Mouse (Mus musculus) inflammation-experienced regulatory T-cells, adult 6 months (primary cell): ENCODE measurements around the gene As3mt. TPM values are rescaled to one million over a fixed set of nuclear protein-coding genes. Genes with fewer than 3 reads are reported as not detected.
"Not testable (repeated sequence)": the region's sequence is repeated elsewhere in the genome, so short reads cannot be mapped to it uniquely, and the experiment has no call there.

Experiments used
- ATAC-seq: one replicate; pipeline ENCODE4 v1.8.0; 2017
- polyA plus RNA-seq, 3 experiments: library from polyadenylated mRNA; unstranded; fragments of 100-300 nt; shearing (Covaris generic); gene quantifications; one replicate each; pipeline ENCODE4 v1.2.1; 2017

Gene As3mt
- polyA plus RNA-seq, 3 experiments from 2014 or later = 2.8 to 12.8 (median 12.7) TPM

DNA sequence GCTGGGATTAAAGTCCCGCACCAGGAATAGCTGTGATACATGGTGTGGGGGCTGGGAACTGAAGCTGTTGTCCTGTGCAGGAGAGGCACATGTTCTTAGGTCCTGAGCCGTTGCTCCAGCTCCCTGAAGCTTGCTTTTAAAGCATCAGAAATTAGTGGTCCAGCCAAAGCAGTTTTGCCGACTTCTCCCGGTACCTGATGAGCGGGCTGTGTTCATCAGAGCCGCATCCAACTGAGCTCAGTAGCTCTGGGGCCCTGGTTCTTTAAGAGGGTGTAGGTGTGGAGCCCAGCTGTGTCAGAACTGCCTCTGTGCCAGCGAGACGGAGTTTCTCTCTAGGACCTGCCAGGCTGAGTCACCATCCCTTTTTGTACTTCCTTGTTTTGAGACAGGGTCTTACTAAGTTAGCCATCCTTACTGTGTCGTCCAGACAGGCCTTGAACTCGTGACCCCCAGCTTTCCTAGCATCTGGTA, 8.2 kb upstream of the As3mt start:
- no peak for ATAC-seq

DNA sequence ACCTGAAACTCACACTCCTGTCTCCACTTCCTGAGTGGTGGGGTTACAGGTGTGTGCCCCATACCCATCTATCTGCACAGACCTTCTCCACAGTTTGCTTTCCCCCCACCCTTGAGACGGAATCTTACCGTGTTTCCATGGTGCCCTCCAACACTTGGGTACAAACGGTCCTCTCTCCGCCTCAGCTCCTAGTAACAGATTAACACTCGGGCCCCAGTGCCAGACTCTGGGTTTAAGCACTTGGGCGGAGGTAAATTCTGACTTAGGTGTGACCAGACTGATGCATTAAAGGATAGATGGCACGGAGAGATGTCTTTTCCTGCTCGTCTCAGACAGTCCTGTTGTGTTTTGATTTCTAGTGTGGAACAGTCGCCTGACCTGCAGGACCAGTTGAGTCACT, 6.1 kb upstream of the As3mt start:
- ATAC-seq = no peak

DNA sequence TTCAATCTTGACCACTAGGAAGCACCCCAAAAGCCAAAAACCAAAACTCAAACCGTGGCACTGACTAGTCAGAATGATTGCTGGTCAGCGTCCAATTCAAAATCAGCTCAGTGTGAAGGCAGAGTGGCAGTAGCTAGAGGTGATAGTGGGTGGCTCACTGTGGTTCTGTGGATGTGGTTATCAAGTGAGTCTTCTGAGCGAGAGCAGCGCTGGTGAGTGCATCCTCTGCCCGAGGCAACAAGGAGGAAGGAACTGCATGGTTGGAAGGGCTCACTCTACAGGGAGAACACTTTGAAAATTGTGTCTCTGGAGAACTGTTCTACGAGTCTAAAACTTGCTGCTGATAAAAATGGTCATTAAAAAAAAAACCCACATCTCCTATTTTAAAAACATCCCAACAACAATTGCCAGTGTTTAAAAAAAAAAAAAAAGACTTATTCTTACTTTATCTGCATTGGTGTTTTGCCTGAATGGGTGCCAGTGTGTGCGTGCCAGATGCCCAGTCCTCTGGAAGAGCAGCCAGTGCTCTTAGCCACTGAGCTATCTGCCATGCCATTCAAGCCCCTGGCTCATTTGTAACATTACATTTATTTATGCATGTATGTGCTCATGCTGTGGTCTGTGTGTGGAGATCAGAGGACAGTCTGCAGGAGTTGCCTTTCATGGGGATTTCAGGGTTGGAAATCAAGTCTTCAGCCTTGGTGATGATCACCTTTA, 1.3 kb upstream of the As3mt start:
- ATAC-seq = no peak

DNA sequence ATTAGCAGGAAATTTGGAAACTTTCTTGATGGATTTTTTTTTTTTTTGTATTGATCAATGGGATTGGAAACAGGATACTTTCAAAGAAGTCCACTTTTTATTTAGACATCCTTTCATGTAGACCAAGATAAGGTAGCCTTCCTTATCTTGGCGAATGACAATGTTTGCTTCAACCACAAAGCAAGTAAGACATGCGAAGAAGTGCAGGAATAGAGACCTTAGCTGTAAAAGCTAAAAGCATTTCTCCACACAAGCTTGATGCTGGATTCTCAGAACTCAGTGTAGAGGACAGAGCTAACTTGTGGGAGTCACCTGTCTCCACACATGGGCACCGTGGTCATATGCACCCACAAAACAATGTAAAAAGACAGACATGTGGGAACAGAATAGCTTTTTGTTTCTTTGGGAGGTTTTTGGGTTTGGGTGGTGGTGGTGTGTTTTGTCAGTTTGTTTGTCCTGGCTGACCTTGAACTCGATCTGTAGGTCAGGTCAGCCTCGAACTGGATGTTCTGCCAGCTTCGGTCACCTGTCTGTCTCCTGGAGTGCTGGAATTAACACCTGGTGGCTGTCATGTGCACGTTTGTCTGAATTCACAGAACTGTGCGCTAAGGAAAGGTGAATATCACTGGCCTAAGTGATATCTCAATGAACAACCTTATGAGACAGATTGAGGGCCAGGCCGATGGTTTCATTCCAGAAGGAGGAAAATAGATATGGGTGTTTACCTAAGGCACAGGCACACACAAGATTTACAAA, 540 bp upstream of the As3mt start:
- ATAC-seq = no peak

DNA sequence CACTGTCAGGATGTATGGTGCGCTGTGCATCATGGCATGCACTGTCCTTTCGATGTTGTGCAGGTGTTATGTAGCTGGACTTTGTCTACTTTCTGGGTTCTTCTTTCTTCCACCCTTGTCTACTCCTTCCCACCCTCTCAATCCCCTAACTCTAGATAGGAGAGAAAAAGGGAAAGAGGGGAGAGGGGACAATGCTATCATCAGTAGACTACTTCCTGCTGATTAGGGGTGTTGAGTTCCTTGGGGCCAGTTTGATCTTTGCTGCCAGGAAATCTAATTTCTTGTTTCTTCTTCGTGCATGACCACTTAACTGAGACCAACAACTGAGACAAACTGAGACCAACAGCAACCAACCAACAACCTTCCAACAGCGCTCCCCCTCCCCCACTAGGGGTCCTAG, 3.4 kb downstream of the As3mt start:
- ATAC-seq = no peak

DNA sequence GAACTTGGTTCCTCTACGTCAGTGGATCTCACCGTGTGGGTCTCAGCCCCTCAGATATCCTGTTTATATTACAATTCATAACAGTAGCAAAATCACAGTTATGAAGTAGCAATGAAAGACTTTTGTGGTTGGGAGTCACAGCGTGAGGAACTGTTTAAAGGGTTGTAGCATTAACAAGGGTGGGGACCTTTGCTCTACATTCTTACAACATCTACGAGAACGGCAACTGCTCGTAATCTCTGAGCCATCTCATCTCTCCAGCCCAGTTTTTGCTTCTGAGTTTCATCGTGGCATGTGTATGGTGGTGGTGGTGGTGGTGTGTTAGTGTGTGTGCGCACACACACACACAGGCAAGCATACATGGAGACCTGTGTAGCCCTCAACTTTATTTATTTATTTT, 7.0 kb downstream of the As3mt start:
- ATAC-seq = no peak

DNA sequence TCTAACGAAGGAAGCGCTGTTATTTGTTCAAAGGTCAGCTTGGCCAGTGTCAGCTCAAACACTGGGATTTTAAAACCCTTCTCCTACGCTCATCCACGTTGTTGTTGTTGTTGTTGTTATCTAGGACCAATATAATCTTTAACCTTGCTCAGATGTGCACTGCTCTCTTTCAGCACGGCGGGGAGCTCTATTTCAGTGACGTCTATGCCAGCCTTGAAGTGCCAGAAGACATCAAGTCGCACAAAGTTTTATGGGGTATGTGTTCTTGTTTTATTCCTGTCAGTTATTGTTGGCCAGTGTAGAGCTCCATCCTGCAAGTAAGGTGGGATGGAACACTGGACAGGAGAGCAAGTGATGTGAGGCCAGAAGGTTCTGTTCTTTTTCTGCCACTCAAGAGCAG, 7.8 kb downstream of the As3mt start:
- no peak for ATAC-seq

DNA sequence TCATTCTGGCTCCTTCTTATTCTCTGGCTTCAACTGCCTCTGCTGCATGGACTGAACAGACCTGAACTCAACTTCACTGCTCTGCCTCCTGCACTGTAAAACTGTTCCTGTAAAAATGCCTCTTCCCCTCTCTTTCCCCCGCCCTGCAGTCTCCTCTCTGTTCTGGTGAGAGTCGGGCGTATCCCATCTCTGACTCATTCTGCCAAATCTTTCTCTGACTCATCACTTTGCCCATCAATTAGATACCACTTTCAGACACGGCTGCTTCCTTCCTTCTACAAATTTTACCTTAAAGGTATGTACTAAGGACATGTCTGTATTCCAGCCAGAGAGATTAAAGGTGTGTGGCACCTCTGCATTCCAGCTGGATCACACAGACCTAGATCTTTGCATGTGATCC, 10.9 kb downstream of the As3mt start:
- ATAC-seq = no peak

DNA sequence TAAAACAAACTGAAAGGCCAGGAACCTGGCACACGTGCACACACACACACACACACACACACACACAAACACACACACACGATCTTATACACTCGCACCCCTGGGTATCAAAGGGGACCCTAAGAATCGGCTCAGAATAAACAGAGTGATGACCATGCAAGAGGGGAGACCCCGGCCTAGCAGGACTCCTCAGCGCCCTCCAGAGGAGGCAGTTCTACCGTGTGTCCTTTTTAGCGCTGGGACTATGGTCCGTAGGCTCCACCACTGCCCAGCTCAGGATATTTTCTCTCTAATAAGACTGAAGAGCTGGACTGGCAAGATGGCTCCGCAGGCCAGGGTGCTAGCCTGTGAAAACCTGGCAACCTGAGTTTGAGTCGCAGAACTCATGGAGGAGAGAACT, 17.2 kb downstream of the As3mt start:
- ATAC-seq = no peak

DNA sequence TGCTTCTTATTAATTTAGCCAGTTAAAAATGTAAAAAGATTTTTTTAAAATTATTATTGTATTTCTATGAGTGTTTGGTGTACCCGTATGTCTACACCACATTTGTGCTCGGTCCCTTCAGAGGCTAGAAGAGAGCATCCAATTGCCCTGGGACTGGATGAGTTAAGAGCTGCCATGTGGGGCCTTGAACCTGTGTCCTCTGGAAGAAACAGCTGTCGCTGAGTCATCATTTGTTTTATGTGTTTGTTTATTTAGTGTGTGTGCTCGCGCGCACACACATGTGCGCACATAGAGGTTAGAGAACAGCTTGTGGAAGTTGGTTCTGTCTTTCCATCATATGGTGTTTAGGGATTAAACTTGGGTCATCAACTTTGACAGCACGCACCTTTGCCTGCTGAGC, 18.9 kb downstream of the As3mt start:
- ATAC-seq = no peak

DNA sequence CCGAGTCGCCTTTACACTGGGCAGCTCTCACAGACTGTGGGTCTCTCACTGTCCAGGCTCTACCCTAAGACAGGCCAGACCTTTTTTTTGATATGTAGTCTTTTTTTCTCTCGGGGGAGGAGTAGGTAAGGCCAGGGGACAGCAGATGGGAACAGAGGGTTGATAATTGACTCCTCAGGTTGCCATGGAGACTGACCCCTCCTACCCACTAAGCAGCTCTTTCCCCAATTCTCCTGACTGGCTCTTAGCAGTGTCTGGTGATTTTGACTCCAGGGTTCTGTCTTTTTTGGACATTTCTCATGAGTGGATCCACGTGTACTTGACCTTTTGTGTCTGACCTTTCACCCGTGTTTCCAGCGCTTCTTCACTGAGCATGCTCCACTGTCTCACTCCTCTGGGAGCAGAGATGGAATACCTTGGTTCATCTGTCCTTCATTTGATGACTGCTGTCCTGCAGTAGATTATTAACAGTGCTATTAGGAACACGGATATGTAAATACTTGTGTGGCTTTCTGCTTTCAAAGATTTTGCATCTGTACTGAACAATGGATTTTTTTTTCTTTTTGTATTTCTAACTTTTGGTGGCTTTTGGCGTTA, 20.0 kb downstream of the As3mt start:
- no peak for ATAC-seq

DNA sequence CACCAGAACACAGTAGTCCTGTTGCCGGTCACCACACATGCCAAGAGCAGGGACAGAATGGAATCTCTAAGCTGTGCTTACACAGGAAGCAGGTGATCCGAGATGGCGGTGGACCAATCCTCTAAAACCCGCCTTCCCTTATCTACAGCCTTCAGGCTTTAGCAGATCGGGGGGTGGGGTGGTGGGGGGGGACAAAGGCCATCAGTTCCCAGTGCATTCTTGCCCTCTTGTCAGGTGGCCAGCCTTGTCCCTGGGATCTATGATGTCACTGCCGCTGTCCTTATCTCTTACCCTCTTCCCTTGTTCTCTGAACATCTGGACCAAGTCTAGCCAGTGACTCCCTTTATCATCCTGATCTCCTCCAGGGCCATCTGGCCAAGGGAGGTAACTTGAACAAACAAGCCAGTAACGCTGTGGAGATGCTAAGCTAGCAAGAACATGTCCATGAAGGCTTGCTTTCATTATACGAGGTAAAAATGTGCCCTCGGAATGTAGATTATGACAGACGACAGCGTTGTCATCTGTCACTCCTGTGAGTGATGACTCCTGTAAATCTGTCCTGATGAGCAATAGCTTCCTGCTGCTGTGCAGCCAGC, 20.8 kb downstream of the As3mt start:
- ATAC-seq = no peak

DNA sequence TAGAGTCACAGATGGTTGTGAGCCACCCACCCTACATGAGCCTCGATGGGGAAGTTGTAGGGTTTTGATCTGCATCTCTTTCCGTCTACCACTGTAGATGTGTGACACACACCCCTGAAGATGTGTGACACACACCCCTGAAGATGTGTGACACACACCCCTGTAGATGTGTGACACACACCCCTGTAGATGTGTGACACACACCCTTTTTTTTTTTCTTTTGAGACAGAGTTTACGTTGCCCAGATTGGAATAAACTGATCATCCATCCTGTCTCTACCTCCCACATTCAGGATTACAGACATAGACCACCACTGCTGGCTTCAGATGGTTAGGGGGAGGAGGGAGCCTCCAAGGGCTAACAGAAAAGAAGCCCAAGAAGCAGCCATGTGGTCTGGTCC, 21.7 kb downstream of the As3mt start:
- ATAC-seq = no peak

DNA sequence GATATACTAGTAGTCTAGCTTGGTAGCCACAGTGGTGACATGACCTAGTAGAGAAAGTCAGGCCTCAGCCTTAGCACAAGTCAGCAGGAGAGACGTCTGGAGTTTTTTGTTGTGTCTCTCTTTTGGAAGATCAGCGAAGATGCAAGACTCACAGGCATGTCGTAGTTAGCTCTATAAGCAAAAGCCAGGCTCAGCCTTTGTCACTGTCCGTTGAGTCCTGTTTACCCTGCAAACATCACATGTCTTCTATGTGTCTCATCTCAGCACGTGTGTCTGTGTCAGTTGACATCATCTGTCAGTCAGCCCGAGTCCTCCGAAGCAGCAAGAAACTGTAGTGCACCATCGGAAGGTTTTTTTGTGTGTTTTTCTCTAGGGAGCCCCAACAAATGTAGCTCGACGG, 24.1 kb downstream of the As3mt start:
- no peak for ATAC-seq

DNA sequence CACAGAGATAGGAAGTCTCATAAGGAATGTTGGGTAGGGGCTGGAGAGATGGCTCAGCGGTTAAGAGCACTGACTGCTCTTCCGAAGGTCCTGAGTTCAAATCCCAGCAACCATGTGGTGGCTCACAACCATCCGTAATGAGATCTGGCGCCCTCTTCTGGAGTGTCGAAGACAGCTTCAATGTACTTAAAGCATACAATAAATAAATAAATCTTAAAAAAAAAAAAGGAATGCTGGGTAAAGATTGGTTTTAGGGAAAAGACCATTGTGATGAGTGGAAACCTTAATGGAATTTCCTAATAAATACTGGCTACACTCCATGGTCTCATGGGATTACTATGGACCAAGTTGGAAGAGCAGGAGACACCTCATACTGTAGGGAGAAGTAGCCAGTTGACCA, 25.4 kb downstream of the As3mt start:
- ATAC-seq = not testable (repeated sequence)

DNA sequence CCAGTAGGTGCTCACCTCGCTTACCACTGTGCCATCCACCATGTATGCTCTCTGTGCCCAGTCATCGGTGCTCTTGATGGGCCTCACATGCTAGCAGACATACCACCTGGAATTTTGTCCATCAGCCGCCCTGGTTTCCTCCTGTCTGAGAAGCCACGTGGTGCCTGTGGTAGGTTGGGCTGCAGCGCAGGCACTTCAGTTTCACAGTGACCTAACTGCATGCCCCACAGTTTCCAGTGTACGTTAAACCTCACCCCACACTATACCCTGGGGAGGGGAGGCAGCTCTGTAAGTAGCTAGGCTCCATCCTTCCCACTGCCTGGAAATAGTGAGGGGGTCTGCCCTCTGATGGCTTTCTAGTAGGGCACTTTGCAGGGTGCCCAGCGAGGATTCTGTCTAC, 26.4 kb downstream of the As3mt start:
- no peak for ATAC-seq

DNA sequence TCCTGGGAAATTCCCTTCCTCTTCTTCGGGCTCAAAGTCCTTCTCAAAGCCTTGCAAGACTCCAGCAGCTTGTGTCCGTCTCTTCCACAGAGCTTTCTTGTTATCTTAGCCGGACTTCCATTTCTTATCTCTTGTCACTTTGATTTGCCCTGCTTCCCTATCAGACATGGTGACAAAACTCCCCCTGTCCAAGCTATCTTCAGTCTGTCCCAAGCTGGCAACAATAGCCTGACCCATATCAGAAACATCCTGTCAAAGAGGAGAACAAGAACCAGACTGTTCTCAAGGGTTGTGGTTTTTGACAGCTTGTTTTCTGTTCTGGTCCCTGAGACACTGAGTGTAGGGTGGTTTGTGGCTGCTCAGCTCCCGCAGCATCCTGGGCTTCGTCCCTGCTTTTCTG, 28.0 kb downstream of the As3mt start:
- ATAC-seq = no peak

DNA sequence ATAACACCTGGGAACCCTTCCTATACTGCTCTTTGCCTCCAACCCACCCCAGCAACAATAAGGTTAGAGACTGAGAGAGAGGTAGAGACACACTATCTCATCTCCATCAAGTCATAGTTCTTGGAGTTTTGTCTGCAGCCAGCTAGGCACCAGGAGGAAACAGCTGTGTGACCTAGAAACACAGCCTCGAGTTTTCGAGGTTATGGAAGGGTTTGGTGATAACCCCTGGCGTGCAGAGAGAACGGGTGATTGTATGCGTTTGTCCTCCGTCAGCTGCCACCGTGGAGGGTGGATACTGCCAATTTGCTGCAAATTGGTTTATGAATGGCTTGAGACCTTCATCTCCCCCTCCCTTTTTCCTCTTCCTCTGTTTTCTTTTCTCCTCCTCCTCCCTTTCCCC, 29.8 kb downstream of the As3mt start:
- ATAC-seq = no peak

DNA sequence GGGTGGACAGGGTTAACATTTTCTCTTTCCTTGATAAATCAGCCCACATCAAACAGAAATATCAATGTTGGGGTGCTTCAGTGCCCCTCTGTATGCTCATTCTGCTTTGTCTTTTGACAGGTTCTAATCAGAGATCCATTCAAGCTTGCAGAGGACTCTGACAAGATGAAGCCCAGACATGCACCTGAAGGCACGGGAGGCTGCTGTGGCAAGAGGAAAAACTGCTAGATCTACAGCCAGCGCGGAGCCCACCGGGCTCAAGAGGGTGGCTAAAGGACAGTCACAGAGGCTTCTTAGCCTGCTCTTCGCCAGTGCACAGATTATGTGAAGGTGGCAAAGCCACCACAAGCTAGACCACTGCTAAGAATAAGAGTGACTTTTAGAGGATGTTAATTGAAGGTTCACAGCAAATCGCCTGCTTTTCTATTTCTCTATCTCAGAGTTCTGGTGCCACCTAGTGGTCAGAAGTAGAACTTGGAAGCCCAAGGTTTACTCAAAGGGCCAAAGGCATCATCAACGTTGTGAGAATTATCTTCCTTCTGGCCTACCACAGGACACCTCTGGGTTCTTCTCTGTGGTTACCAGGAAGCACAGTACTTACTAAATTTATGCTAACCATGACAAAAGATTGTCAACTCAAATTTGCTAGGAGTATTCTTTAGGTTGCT, 33.2 kb downstream of the As3mt start:
- ATAC-seq = peak; percentile 43

DNA sequence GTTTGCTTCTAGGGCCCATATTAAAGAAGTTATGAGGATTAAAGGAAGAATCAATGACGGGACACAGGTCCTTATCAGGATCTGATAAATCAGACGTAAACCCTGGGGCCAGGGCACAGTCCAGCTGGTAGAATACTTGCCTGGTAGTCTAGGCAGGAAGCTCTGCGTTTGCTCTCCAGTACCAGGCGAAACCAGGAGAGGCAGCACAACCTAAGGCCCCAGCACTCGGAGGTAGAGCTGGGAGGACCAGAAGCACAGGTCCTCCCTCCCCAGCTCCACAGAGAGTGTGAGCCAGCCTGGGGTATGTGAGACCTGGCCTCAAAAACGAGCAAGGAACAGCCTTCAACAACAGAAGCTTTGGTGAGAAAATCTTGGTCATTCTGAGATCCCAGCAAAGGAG, 34.3 kb downstream of the As3mt start:
- ATAC-seq = no peak

DNA sequence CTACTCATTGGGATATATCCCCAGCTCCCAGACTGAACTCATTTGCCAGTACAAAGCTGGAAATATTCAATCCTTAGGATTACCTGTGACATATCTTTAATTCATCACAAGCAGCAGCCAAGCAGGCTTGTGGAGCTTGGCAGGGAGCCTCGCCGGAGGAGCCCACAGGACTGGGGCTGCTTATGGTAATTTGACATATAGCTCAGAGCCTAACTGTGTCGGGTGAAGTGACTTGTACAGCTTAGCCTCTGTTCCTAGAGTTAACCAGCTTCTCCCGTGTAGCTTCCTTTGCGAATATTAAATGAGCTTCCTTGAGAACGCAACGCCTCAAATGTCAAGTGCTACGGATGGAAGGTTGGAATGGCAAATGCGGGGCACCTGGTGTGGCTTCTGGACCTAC, 37.4 kb downstream of the As3mt start:
- no peak for ATAC-seq

DNA sequence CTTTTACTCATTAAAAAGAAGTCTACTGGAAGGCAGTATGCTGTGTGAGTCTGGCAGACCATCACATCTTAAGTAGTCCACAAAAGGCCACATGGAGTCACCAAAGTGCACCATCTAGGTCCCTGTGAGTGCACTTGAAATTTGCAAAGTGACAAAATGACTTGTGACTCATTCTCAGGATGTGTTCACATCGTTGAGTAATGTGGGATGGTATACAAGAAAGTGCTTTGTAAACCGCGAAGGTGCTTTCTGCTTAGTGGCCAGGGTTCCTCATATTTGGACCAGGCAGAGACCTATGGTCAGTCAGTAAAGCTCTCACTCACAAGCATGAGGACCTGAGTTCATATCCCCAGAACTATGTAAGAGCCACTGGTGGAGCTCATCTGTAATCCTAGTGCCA, 40.5 kb downstream of the As3mt start:
- no peak for ATAC-seq

DNA sequence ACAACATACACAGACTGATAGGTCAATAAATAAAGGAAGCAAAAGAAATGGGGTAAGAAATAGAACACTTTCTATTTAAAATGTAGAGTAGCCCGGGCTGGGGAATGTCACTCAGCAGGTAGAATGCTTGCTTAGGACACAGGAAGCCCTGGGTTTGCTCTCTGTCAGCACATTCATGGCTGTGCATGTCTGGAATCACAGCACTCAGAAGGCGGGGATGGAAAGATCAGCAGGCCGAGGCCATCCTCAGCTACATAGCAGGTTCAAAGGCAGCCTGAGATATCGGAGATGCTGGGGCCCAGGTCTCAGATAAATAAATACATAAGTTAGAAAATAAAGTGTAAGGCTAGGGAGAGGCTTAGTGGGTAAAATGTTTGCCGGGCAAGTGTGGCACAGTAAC, 45.0 kb downstream of the As3mt start:
- ATAC-seq = no peak
